Mouse (Mus musculus) intestine, embryonic 14.5 days (tissue): ENCODE results near the gene Trim30d. TPM values are rescaled to one million over a fixed set of nuclear protein-coding genes. Genes with fewer than 3 reads are reported as not detected.

Source experiments
- polyA plus RNA-seq: library from polyadenylated mRNA; unstranded; fragments of >200 nt; fragmentation: Nextera tagmentation; extraction: Ambion mirVana; gene quantifications from 2 replicates; pipeline ENCODE4 v1.2.1, GENCODE M21; 2014

The Trim30d gene
- polyA plus RNA-seq, 1 experiment from 2014 or later: 0.49 TPM

Other genes starting within 250 kb of the Trim30d start
- 0.12 and 0.31 TPM in 2 replicates for gene Trim5, start 219.8 kb downstream of the Trim30d start, polyA plus RNA-seq
- 3.7 and 5.2 TPM in 2 replicates for gene Trim12a, start 192.4 kb downstream of the Trim30d start, polyA plus RNA-seq
- gene Trim34b, start 178.4 kb downstream of the Trim30d start, polyA plus RNA-seq: not detected in 2 replicates
- gene Trim12c, start 154.5 kb downstream of the Trim30d start, polyA plus RNA-seq: 1.6 TPM in 2 replicates
- 0.09 and 0.14 TPM in 2 replicates for gene Trim30b, start 138.0 kb downstream of the Trim30d start, polyA plus RNA-seq
- gene Trim30c, start 107.0 kb downstream of the Trim30d start, polyA plus RNA-seq: 0.16 and 0.20 TPM in 2 replicates
- gene Trim30a, start 42.7 kb downstream of the Trim30d start, polyA plus RNA-seq: 1.5 TPM in 2 replicates
- gene Olfr651, start 42.3 kb upstream of the Trim30d start, polyA plus RNA-seq: not detected in 2 replicates
- not detected in 2 replicates for gene Olfr652, start 53.1 kb upstream of the Trim30d start, polyA plus RNA-seq
- gene Olfr653, start 69.5 kb upstream of the Trim30d start, polyA plus RNA-seq: 0.05 TPM in 1 of 2 replicates, not detected in the other
- not detected in 2 replicates for gene Olfr654, start 79.2 kb upstream of the Trim30d start, polyA plus RNA-seq
- not detected in 2 replicates for gene Olfr655, start 93.9 kb upstream of the Trim30d start, polyA plus RNA-seq
- gene Olfr656, start 106.1 kb upstream of the Trim30d start, polyA plus RNA-seq: not detected in 2 replicates
- gene Olfr657, start 116.9 kb upstream of the Trim30d start, polyA plus RNA-seq: not detected in 2 replicates
- 0.05 TPM in 1 of 2 replicates, not detected in the other for gene Olfr658, start 139.5 kb upstream of the Trim30d start, polyA plus RNA-seq
- not detected in 2 replicates for gene Olfr659, start 158.9 kb upstream of the Trim30d start, polyA plus RNA-seq
- not detected in 2 replicates for gene Olfr661, start 178.7 kb upstream of the Trim30d start, polyA plus RNA-seq